Mouse (Mus musculus): ENCODE measurements at regions not wholly inside any gene's neighbourhood (a gene's known extent, or its start where the extent isn't known, plus 50 kb on each side); places are given as distances from the start of the nearest gene placed in this dataset.

- no peak for TF ChIP-seq GATA1 (IDR thresholded peaks at IDR 0.05; ENCODE audit: borderline replicate concordance, low read length)
- TF ChIP-seq TAL1 (conservative IDR thresholded peaks at IDR 0.05; ENCODE audit: low read depth, low read length), result no peak
- no peak for TF ChIP-seq CTCF (IDR thresholded peaks at IDR 0.05; ENCODE audit: low read depth, low read length)
These were observed 191.6 kb upstream of the Gjb5 start for GRCm38 (mm10) chr4:127549581-127549980.

Data from G1E (cell line).